Mouse (Mus musculus): ENCODE measurements around the gene Spin1.
"Not testable (repeated sequence)": the region's sequence is repeated elsewhere in the genome, so short reads cannot be mapped to it uniquely, and the experiment has no call there.

The Spin1 gene

DNA sequence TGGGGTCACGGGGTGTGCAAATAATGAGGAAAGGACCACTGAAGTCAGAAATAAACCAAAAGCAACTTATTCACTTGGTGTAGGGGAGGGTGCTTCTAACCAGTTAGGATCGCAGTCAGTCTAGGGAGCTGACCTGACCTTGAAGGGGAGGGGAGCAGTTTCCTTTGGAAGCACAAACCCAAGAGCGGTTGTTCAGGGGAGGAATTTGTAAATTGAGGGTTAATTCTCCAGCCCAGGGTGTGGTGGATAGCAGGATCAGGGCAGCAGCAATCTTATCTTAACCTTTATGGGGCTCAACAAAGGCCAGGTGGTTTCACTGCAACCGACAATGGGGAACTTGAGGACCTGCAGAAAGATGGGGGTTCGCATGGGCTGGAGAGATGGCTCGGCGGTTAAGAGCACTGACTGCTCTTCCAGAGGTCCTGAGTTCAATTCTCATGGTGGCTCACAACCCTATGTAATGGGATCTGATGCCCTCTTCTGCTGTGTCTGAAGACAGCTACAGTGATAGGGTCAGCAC, 5.4 kb upstream of the Spin1 start:
- DNase-seq = no peak

DNA sequence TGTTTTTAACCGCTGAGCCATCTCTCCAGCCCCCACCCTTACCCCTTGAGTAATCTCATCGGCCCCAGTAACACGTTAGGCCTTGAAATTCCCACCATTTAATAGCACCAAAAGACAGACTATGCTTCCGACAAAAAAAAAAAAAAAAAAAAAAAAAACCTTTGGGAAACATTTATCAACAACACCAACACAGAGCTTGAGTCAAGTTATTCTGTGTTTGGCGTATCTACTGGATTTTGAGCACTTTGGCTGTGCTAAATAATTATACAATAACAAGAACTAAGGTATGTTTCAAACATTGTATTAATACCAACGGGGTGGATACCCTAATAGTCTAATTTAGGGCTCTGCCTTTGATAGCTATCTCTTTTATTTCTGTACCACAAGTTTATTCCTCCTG, 4.0 kb upstream of the Spin1 start:
- no peak for DNase-seq

DNA sequence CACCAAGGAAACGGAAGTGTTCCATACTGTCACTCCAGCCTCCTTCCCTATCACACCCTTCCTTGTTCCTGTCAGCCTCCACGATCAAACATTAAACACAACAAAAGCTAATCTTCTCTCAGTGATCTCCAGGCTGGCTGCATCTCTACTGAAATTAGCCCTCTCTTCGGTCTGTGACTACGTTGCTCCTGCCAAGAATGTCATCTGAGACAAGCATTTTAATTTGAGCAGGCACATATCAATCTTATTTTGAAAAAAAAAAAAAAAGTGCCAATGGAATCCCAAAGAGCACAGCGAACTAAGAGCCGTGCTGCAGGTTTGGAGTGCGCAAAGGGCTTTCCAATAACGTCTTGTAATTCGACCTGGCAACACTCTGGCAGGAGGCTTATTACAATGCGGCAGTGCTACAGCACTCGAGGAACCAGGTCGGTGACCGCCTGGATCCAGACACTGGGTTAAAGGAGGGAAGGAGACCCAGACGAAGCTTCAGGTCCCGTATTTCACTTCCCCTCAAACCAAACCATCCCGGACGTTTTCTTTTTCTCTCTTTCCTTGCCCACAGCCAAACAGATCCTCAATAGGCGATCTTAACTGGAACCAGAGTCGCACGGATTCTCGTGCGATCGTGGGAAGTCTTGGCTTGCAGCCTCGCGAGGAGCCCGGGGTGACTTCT, 984 bp upstream of the Spin1 start:
- peak; percentile 61 for DNase-seq

DNA sequence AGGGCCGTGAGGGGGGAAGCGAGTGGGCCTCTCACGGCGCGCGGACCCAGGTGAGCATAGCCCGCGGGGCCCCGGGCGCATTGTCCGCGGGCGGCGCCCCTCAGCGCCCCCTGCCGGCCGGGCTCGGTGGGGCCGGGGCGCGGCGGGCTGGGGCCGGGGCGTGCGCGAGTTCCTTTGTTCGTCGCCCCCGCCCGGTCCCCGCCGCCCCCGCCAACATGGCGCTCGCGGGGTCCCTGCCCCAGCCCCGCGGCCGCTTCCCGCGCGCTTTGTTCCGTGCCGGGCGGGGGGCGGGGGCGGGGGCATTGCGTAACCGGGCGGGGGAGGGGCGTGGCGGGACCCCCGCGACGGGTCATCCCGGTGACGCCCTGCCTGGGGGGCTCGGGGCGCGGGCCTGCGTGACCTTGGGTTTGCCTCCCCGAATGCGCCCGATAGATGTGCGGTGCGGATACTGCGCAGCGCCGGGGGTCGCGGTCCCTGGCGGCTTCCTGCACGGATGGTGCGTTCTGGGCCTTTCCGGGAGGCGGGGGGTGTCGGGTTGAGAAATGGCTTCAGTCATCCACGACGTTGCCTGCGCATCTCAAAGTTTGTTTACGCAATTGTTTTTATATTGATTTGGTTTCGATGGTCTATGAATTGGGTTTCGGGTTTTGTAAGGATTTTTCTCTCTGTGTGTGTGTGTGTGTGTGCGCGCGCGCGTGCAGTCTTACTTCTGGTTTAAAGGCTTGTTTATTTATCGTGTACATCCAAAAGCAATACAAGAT, 516 bp downstream of the Spin1 start:
- DNase-seq = peak; percentile 81

DNA sequence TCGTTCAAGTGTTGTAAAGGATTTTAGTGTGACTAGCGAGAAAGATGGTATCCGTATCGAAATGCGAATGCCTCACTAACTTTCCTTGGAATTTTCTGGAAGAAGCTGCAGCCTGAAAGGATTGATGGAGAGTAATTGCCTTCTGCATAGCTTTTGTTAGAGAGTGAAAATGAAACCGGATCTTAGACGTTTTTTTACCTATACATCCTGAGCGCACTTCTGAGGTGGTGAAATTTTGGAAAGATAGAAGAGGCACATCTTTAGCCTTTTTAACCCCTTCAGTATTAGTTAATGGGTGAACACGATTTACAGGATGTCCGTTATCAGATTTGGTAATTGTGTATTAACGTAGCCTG, 1.1 kb downstream of the Spin1 start:
- no peak for DNase-seq

DNA sequence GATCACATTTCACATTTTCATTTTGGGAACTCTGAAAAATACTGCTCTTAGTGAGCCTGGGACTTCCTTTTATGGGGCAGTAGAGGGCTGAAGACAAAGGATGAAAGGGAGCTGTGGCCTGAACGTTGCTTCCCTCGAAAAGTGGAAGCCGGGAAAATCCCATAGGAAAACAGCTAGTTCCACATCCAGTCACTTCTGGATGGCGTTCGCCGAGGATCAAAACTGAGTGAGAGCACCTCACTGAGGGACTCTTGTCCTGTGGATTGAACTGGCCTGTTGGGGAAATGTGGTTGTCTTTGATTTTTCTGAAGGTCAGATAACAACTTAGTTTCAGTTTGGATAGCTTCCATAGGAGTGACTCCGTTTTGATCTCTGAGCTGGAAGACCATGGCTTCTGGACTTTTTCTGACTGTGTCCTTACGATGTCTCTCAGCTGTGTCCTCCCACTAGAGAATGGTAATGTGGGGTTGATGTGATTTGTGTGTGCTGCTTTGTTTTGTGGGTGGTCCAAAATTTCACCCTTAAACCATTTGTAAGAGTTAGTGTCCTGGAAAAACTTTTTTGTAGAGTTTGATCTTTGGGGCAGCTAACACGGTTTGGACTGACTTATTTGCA, 2.5 kb downstream of the Spin1 start:
- DNase-seq = no peak

DNA sequence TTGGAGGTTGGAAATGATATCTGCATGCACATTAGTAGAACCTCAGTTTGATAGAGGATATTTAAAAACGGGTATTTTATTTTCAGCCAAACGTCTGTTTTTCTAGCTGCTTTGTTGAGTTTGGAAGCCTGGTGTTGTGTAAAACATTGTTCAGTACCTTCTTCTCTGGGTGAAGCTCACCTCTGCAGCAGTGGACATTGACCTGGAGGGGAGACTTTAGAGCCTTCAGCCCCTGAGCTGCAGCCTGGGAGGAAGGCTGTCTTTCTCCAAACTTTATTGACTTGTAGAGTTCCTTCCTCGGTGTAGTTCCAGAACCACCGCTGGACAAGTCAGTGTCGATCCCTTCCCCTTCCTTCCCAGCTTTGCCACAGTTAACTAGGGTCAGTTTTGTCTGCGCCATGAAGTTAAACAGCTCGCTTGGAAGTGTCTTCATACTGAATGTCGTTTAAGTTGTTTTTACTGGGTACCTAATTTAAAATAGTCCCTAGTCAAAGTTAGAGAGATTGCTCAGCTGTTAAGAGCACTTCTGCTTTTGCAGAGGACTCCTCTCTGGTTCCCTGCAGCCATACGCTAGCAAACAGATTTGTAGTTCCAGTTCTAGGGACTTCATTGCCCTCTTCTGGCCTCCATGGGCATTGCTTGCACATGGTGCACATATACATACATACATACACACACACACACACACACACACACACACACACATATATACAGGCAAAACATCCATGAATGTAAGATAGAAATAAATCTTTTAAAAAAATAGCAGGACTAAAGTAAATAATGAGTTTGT, 3.4 kb downstream of the Spin1 start:
- DNase-seq = no peak

DNA sequence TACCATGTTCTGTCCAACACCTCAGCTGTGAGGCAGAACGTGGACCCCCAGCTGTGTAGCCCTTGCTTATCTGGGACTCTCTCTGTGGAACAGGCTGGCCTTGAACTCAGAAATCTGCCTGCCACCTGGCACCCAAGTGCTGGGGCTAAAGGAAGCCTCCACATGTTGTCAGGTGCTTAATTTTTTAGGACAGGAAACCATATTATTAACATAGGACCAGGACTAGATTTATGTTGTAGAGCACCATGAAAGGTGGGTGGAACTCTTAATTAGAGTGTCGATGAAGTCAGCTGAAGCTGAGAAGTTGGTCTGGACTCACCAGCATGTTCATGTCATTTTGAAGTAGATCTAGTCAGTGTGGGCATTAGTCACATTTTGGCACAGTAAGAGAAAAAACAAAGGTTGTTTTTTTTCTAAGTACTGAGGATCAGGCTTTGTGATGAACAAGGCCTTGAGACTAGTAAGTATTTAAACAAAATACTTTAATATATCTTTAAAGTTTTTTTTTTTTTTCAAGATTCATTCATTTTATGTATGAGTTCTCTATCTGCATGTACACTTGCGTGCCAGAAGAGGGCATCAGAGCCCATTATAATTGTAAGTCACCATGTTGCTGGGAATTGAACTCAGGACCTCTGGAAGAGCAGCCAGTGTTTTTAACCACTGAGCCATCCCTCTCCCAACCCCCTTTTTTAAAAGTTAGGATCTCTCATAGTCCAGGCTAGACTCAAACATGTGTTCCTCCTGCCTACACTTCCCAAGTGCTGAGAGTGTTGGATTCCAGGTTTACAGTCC, 5.4 kb downstream of the Spin1 start:
- DNase-seq = no peak

DNA sequence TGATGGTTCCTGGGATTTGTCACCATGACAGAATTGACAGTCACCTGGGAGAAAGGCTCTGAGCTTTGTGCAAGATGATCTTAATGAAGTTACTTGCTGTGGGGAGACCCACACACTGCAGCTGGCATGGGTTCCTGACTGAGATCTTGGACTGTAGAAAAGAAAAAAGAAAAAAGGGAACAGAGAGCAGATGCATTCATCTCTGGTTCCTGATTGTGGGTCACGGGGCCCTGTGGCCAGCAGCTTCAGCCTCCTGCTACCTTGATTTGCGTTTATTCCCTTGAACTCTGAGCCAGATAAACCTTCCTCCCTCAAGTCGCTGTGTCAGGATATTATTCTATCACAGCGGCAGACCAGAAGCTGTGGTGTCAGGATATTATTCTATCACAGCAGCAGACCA, 6.1 kb downstream of the Spin1 start:
- DNase-seq = no peak

DNA sequence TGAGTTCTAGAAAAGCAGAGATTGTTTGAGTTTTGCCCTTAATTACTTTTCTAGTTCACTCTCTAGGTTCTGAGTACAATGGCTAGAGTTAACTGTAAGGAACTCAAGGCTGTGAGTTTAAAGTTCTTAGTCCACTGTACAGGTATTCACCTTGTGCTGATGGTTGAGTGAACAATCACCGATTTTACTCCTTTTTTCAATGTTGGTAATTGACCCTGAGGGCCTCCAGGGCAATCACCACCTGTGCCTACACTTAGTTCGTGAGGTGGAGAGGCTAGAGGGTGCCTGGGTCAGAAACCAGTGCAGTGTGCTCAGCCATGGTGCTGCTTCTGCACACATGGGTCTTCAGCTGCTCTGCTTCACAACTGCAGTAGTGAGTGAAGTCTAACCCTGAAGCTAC, 8.8 kb downstream of the Spin1 start:
- DNase-seq = no peak

DNA sequence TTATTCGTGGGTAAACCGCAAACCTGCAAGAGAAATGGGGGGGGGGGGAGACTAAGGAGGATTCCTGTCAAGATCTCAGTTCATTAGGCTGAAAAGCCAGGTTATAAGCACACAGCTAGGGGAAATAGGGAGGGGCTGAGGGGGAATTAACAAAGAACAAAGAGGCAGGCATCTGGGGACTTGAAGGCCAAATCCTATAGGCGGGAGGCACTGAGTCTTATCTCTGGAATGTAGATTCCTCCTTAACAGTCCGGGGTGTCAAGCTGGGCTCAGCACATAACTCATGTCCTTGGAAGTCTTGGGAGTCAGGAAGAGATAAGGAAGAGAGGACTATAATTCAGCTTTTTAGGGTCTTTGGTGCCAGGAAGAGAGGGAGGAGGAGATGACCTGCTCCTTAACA, 13.7 kb downstream of the Spin1 start:
- not testable (repeated sequence) for DNase-seq

DNA sequence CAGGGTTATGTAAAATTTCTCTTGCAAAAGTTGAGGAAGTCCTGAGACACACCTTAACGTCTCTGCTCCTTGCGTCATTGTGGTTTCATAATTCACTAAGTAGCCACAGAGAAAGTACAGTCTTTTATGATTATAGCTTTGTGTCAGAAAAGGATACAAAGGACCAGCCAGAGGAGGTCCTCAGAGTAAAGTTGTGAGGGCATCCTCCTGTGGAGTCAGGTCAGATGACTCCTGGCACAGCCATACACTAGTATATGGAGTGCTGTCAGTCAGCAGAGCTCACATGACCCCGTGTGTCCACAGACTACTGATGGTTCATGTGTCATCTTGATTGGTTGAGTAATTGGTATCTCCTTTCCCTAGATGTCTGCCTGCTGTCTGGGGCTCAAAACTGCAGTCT, 15.1 kb downstream of the Spin1 start:
- no peak for DNase-seq

DNA sequence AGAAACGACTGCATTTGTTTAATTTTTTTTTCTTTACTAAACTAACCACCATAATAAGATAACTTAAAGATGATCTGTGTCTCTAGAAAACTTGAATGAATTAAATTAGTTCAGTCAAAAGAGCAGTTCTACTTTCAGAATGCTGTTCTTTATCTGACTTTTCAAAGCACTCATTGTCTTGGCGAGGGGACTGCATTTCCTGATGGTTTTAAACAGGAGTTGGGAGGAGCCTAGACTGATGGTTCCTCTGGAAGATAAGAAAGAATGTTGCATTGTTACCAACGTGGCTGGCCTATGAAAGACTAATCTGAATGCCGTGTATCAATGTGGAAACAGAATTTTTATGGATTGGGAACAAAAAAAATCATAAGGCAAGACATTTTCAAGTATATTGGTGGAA, 20.1 kb downstream of the Spin1 start:
- no peak for DNase-seq

DNA sequence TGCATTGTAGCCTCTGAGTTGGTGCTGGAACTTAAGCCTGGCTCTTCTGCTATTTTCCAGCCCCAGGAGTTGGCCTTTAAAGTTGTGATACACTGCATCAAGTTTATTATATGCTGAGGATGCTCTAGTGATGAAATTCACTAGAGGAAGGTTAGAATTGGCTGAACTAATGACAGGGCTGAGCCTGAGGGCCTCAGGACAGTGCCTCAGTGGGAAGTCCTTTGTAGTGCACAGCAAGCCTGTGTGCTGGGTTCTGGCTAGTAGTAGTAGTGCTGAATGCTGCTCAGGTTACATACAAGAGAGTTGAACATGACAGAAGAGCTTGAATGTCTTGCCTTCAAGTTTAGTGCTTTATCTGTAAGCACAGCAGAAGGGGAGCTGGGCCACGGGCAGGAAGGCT, 21.3 kb downstream of the Spin1 start:
- DNase-seq = no peak

DNA sequence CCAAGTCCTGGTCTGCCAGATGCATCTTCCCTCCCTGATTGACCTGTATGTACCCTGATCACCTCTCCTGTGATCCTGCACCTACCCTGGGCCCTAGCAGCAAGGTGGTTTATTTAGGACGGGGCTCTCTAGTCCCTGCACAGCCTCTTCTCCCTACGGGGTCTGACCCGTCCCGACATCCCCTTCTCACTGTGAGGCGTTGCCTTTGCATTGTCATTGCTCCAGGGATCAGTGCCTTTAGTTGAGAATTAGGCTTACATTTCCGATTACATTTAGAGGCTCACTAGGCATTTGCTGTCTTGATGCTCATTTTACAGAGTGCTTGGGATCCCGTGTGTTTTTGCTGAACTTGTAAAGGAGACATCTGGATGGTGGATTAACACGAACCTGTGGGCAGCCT, 22.1 kb downstream of the Spin1 start:
- no peak for DNase-seq

DNA sequence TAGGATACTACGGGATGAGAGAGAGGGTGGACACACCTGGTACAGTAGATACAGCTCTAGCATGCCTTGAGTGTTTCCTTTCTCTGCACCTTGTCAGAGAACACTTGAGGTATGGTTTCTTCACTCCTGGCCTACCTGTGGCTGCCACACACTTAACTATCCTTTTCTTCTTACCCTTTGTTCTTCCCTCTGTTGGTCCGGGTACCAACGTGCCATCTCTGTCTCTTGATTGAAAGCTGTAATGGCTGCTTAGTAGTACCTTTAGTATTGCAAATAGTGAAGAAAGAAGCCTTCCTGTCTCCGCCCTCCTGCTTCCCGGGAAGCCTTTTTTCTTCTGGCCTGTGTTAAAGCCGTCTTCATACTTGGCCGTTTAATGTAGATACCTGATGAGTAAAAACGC, 24.7 kb downstream of the Spin1 start:
- DNase-seq = no peak

DNA sequence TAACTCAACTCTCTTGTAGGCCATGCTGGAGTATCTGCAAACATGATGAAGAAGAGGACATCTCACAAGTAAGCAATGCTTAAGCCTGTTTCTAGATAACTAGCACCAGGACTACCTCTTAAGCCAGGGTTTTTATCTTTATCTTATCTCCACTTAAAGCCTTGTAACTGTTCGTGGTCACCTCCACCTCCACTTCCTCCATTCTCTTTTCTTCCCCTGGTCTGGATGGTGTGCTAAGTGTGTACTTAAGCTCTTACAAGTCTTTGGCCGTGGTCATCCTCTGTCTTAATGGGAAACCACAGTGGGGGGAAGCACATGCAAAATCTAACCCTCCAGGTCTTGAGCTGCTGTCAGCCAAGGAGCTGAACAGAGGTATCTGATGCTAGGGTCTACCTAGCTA, 27.2 kb downstream of the Spin1 start:
- DNase-seq = no peak

DNA sequence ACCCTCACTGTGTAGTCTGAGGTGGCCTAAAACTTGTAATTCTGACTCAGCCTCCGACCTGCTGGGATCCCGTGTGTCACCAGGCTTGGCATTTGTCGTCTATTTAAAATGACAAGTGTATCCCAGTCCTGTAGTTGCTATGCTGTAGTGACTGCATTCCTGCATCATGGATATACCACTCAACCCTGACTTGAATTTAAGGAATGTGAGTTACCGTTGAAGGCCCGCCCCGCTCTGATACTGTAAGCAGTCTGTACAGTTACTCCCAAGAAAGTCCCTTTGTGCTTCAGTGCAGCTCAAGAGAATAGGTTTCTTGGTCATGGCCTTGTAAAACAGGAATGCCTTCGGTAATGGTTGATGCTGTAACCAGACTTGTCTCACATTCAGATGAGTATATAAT, 27.7 kb downstream of the Spin1 start:
- no peak for DNase-seq

DNA sequence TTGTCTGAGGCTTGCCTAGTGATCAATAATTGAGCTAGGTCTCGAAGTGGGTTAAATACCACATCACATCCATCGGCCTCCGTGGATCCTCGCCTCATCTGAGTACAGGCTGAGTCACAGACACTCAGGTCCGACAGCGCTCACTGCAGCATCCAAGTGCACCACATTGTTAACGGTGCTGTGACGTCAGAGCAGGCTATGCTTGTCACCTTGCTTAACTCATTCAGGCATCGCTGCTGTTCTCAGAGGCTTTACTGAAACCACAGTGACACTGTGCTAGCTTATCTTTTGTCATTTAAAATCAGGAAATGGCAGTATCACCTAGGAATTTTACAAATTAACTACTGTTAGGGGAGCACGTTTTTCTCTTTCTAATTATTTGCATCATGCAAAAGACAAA, 30.5 kb downstream of the Spin1 start:
- DNase-seq = no peak

DNA sequence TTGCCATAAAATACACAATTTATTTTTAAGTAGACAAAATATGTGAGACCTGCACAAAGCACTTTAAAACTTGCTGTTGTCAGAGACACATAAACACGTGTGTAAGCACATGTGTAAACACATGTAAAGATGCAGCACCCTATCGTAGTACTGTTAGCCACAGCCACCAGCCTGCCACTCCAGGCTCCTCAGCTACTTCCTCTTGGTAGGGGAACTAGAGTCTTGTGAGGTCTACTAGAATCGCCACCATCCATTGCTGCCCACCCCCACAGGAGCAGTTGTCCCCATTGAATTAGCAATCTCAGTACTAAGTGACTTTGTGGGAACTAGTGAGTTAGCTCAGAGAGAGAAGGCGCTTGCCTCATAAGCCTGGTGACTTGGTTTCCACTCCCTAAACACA, 35.6 kb downstream of the Spin1 start:
- DNase-seq = no peak

DNA sequence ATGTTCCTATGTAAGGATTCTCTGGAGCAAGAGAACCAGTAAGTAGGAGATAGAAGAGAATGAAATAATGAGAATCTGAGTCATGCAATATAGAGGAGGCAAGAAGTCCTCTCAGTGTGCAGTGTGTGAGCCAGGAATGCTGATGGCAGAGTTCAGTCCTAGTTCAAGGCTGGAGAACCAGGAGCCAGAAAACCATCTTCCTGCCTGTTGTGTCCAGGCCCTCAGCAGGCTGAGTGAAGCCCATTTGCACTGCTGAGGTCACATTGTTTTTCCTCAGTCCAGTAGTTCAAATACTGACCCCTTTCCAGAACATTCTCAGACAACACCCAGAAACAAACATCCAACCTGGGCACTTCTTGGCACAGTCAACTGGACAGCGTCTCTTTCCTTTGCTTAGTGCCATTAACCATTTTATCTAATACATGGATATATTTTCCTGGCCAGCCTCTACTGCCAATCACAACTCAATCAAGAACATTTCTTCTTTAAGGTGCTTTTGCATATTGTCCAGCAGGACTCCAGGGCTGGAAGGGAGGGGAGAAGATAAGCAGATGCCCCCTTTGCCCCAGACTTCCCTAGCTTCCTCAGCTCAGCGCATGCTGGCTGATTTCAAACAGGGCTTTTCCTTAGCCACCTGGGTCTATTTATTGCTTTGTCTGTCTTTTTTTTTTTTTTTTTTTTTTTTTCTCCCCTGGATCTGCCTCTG, 36.5 kb downstream of the Spin1 start:
- DNase-seq = no peak

DNA sequence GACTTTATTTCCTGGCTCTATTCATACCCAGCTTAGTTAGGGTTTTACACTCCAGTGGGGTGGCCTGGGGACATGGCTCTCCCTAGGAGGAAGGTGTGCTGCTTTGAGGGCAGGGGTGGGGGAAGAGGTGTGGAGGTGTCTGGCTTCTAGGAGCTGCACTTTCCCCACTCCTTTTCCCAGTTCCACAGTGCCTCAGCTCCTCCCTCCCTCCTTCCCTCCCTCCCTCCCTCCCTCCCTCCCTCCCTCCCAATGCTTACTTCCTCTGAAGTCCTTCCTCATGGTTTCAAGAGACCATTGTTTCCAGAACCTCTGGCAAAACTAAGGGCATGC, 37.0 kb downstream of the Spin1 start:
- no peak for DNase-seq

Measured in embryo, embryonic 11 days (tissue).